Mouse (Mus musculus) lung, embryonic 16.5 days (tissue): Measurements from ENCODE around the gene Ppp1r14c. TPM values are rescaled to one million over a fixed set of nuclear protein-coding genes. Genes with fewer than 3 reads are reported as not detected.

Experiments
- ATAC-seq: fragments of 200-750 bp; cut with Nextera tagmentation; 2 replicates; pipeline ENCODE4 v1.8.0; 2017; ENCODE audit warnings: low read depth, mild to moderate bottlenecking, moderate library complexity
- H3K27ac ChIP-seq: fragments of 300-500 bp; sonication (generic); 2 replicates; pipeline ENCODE4 v1.5.1; 2014; ENCODE audit warnings: mild to moderate bottlenecking, control low read depth, low read length
- H3K27me3 ChIP-seq: fragments of 300-500 bp; sonication (generic); 2 replicates; pipeline ENCODE4 v1.6.1; 2014; ENCODE audit warnings: low read depth, low read length, mixed read lengths; ENCODE audit not compliant: control insufficient read depth, insufficient read depth
- H3K36me3 ChIP-seq: fragments of 300-500 bp; sonication (generic); 2 replicates; pipeline ENCODE4 v1.6.1; 2014; ENCODE audit warnings: low read length; ENCODE audit not compliant: control insufficient read depth, insufficient read depth
- H3K4me1 ChIP-seq: fragments of 300-500 bp; sonication (generic); replicated peaks from 2 replicates; pipeline ENCODE4 v1.6.1; 2014; ENCODE audit warnings: low read length, mixed read lengths; ENCODE audit not compliant: control insufficient read depth, insufficient read depth
- H3K4me2 ChIP-seq: fragments of 300-500 bp; sonication (generic); 2 replicates; pipeline ENCODE4 v1.6.1; 2014; ENCODE audit warnings: low read depth, low read length, control low read depth
- H3K4me3 ChIP-seq: fragments of 300-500 bp; sonication (generic); 2 replicates; pipeline ENCODE4 v1.5.1; 2014; ENCODE audit warnings: mild to moderate bottlenecking, low read length, control low read depth
- H3K9ac ChIP-seq: fragments of 300-500 bp; sonication (generic); 2 replicates; pipeline ENCODE4 v1.6.1; 2014; ENCODE audit warnings: low read length, control low read depth
- H3K9me3 ChIP-seq: fragments of 300-500 bp; sonication (generic); 2 replicates; pipeline ENCODE4 v1.6.1; 2016; ENCODE audit warnings: low read length; ENCODE audit not compliant: control insufficient read depth
- WGBS: fragments of 180-500 bp; shearing (Covaris S2); extraction: QIAGEN DNeasy Blood & Tissue Kit; methylation state at CpG from one replicate; pipeline ENCODE4 v1.1.7; 2014; 5-methylcytosine and 5-hydroxymethylcytosine counted together
- polyA plus RNA-seq: library from polyadenylated mRNA; unstranded; fragments of >200 nt; fragmentation: Nextera tagmentation; extraction: Ambion mirVana; gene quantifications from 2 replicates; pipeline ENCODE4 v1.2.1, GENCODE M21; 2015

Gene Ppp1r14c
- polyA plus RNA-seq, 1 experiment from 2014 or later, result 125 TPM

- no peaks in the 10 kb centered on the region for H3K36me3 ChIP-seq
- H3K27ac ChIP-seq, result no peak overlapping the region
- H3K4me1 ChIP-seq, result peaks cover 23% of the 10 kb centered on the region
- no peaks in the 10 kb centered on the region for H3K9me3 ChIP-seq
- H3K4me2 ChIP-seq, result no peak overlapping the region
- ATAC-seq, result no peak
- WGBS, result 60% methylated on average over 10 of the region's 10 CpGs
- no peaks in the 10 kb centered on the region for H3K27me3 ChIP-seq
- H3K9ac ChIP-seq, result no peak overlapping the region
- no peak overlapping the region for H3K4me3 ChIP-seq
Observed at GRCm38 (mm10) chr10:3396008-3396795, 30.3 kb downstream of the Ppp1r14c start.

- Histone ChIP-seq H3K9me3 (no peaks in the 10 kb centered on the region), H3K27me3 (no peaks in the 10 kb centered on the region), H3K4me2 (no peak overlapping the region), H3K9ac (no peak overlapping the region), H3K27ac (no peak overlapping the region), H3K4me1 (peaks cover 23% of the 10 kb centered on the region), H3K4me3 (no peak overlapping the region), H3K36me3 (no peaks in the 10 kb centered on the region)
- no peak for ATAC-seq
- 70% methylated on average over 3 of the region's 3 CpGs for WGBS
Observed at GRCm38 (mm10) chr10:3397406-3397805, 31.5 kb downstream of the Ppp1r14c start.

GRCm38 (mm10) chr10:3398051-3398450, 32.2 kb downstream of the Ppp1r14c start:
- H3K4me2 ChIP-seq, result no peak overlapping the region
- no peak overlapping the region for H3K4me3 ChIP-seq
- H3K9me3 ChIP-seq, result no peaks in the 10 kb centered on the region
- H3K27me3 ChIP-seq, result no peaks in the 10 kb centered on the region
- no peak for ATAC-seq
- 69% methylated on average over 5 of the region's 5 CpGs for WGBS
- H3K36me3 ChIP-seq, result no peaks in the 10 kb centered on the region
- no peak overlapping the region for H3K27ac ChIP-seq
- peaks cover 23% of the 10 kb centered on the region for H3K4me1 ChIP-seq
- H3K9ac ChIP-seq, result no peak overlapping the region

GRCm38 (mm10) chr10:3402284-3402683, 36.4 kb downstream of the Ppp1r14c start:
- Histone ChIP-seq H3K9me3 (no peaks in the 10 kb centered on the region), H3K4me2 (no peak overlapping the region), H3K4me3 (no peak overlapping the region), H3K27me3 (no peaks in the 10 kb centered on the region), H3K4me1 (peaks cover 8% of the 10 kb centered on the region), H3K27ac (no peak overlapping the region), H3K36me3 (no peaks in the 10 kb centered on the region), H3K9ac (no peak overlapping the region)
- ATAC-seq, result no peak
- WGBS, result 57% methylated on average over 5 of the region's 5 CpGs

- no peak overlapping the region for H3K4me2 ChIP-seq
- no peak overlapping the region for H3K9ac ChIP-seq
- peaks cover 8% of the 10 kb centered on the region for H3K4me1 ChIP-seq
- no peaks in the 10 kb centered on the region for H3K36me3 ChIP-seq
- no peaks in the 10 kb centered on the region for H3K27me3 ChIP-seq
- no peak overlapping the region for H3K4me3 ChIP-seq
- peak; percentile 39; the same call in 1 of the 2 replicates for ATAC-seq
- no peak overlapping the region for H3K27ac ChIP-seq
- no peaks in the 10 kb centered on the region for H3K9me3 ChIP-seq
- 52% methylated on average over 7 of the region's 7 CpGs for WGBS
Observed at GRCm38 (mm10) chr10:3403416-3404137, 37.7 kb downstream of the Ppp1r14c start.

- no peak for ATAC-seq
- WGBS, result 82% methylated on average over 4 of the region's 4 CpGs
- no peak overlapping the region for H3K9ac ChIP-seq
- H3K4me1 ChIP-seq, result peaks cover 8% of the 10 kb centered on the region
- no peaks in the 10 kb centered on the region for H3K27me3 ChIP-seq
- H3K4me2 ChIP-seq, result no peak overlapping the region
- no peaks in the 10 kb centered on the region for H3K36me3 ChIP-seq
- H3K27ac ChIP-seq, result no peak overlapping the region
- no peaks in the 10 kb centered on the region for H3K9me3 ChIP-seq
- no peak overlapping the region for H3K4me3 ChIP-seq
Observed at GRCm38 (mm10) chr10:3404362-3404761, 38.5 kb downstream of the Ppp1r14c start.

- Histone ChIP-seq H3K4me1 (peaks cover 8% of the 10 kb centered on the region), H3K9ac (no peak overlapping the region), H3K27me3 (no peaks in the 10 kb centered on the region), H3K4me2 (no peak overlapping the region), H3K27ac (no peak overlapping the region), H3K9me3 (no peaks in the 10 kb centered on the region), H3K36me3 (no peaks in the 10 kb centered on the region), H3K4me3 (no peak overlapping the region)
- WGBS, result 50% methylated on average over 2 of the region's 2 CpGs
- no peak for ATAC-seq
Observed at GRCm38 (mm10) chr10:3406280-3406679, 40.4 kb downstream of the Ppp1r14c start.

GRCm38 (mm10) chr10:3408036-3408661, 42.3 kb downstream of the Ppp1r14c start:
- H3K4me1 ChIP-seq, result peaks cover 6% of the 10 kb centered on the region
- no peak overlapping the region for H3K9ac ChIP-seq
- no peak overlapping the region for H3K27ac ChIP-seq
- 61% methylated on average over 6 of the region's 6 CpGs for whole genome bisulfite sequencing
- H3K27me3 ChIP-seq, result no peaks in the 10 kb centered on the region
- H3K4me2 ChIP-seq, result no peak overlapping the region
- no peaks in the 10 kb centered on the region for H3K9me3 ChIP-seq
- no peaks in the 10 kb centered on the region for H3K36me3 ChIP-seq
- ATAC-seq, result no peak
- no peak overlapping the region for H3K4me3 ChIP-seq

DNA sequence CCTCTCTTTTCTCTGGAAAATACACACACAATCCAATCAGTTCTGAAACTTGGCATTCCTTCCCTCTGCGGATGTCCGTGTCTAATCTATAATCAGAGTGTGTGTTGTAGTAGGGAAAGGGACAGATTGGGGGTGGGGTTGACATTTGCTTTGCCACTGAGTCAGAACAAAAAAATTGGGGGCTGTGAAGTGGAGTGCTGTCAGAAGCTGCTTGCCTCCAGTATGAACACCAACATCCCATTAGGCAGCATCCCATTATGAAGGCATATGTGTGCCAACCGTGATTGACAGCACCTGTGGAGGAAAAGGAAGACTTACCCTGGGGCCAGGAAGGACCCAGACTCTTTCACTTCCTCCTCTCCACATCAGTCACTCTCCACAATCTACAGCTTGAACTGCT, 42.8 kb downstream of the Ppp1r14c start:
- Histone ChIP-seq H3K36me3 (no peaks in the 10 kb centered on the region), H3K27me3 (no peaks in the 10 kb centered on the region), H3K4me1 (peaks cover under 1% of the 10 kb centered on the region; the same call in 1 of the 2 replicates), H3K9ac (no peak overlapping the region), H3K27ac (no peak overlapping the region), H3K9me3 (no peaks in the 10 kb centered on the region), H3K4me3 (no peak overlapping the region), H3K4me2 (no peak overlapping the region)
- WGBS, result 68% methylated on average over 3 of the region's 3 CpGs
- ATAC-seq, result no peak
